Mouse (Mus musculus) stomach, embryonic 15.5 days (tissue): Measurements from ENCODE around the gene Cd151. TPM values are rescaled to one million over a fixed set of nuclear protein-coding genes. Genes with fewer than 3 reads are reported as not detected.

Experiments
- ATAC-seq: fragments of 200-750 bp; cut with Nextera tagmentation; 2 replicates; pipeline ENCODE4 v1.8.0; 2017; ENCODE audit warnings: low read depth, moderate number of reproducible peaks, moderate TSS enrichment; ENCODE audit not compliant: insufficient read depth, low FRiP score
- H3K27ac ChIP-seq: fragments of 300-500 bp; sonication (generic); 2 replicates; pipeline ENCODE4 v1.5.1; 2015; ENCODE audit warnings: mild to moderate bottlenecking, inconsistent platforms
- H3K27me3 ChIP-seq: fragments of 300-500 bp; sonication (generic); replicated peaks from 2 replicates; pipeline ENCODE4 v1.6.1; 2015; ENCODE audit warnings: inconsistent platforms
- H3K36me3 ChIP-seq: fragments of 300-500 bp; sonication (generic); 2 replicates; pipeline ENCODE4 v1.6.1; 2015; ENCODE audit warnings: inconsistent platforms
- H3K4me1 ChIP-seq: fragments of 300-500 bp; sonication (generic); 2 replicates; pipeline ENCODE4 v1.6.1; 2015; ENCODE audit warnings: inconsistent platforms
- H3K4me2 ChIP-seq: fragments of 300-500 bp; sonication (generic); 2 replicates; pipeline ENCODE4 v1.6.1; 2015; ENCODE audit warnings: mild to moderate bottlenecking, inconsistent platforms
- H3K4me3 ChIP-seq: fragments of 300-500 bp; sonication (generic); replicated peaks from 2 replicates; pipeline ENCODE4 v1.5.1; 2015; ENCODE audit warnings: inconsistent platforms
- H3K9ac ChIP-seq: fragments of 300-500 bp; sonication (generic); 2 replicates; pipeline ENCODE4 v1.6.1; 2015; ENCODE audit warnings: inconsistent platforms
- H3K9me3 ChIP-seq: fragments of 300-500 bp; sonication (generic); 2 replicates; pipeline ENCODE4 v1.6.1; 2016; ENCODE audit warnings: inconsistent platforms
- WGBS: fragments of 180-500 bp; shearing (Covaris S2); methylation state at CpG from one replicate; pipeline ENCODE4 v1.1.7; 2015; 5-methylcytosine and 5-hydroxymethylcytosine counted together
- polyA plus RNA-seq: library from polyadenylated mRNA; unstranded; fragments of >200 nt; fragmentation: Nextera tagmentation; extraction: Ambion mirVana; gene quantifications from 2 replicates; pipeline ENCODE4 v1.2.1, GENCODE M21; 2015

Gene Cd151
- polyA plus RNA-seq, 1 experiment from 2014 or later, result 26.6 TPM

DNA sequence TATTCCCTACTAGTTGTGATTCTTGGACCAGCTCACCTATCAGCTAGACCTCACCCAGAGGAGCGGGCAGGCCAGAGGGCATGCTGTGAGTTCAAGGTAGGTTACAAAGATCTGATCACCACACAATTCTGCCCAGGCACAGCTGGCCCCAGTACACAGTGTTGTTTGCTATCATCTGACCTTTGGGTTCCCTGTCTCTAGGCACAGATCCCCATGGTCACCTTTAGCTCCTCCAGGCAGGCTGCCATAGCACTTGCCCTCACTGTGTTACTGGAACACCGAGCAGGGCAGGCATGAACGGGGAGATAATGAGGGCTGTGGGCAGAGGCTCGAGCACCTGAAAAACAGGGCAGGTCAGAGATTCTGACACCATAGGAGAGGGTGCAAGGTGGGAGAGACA, 50.4 kb downstream of the Cd151 start:
- Histone ChIP-seq H3K9me3 (no peaks in the 10 kb centered on the region), H3K9ac (no peak overlapping the region), H3K27me3 (no peaks in the 10 kb centered on the region), H3K27ac (no peak overlapping the region), H3K4me3 (no peak overlapping the region), H3K4me1 (no peaks in the 10 kb centered on the region), H3K36me3 (peaks cover 17% of the 10 kb centered on the region; the same call in 1 of the 2 replicates), H3K4me2 (no peak overlapping the region)
- ATAC-seq, result no peak
- 88% methylated on average over 4 of the region's 4 CpGs for WGBS

DNA sequence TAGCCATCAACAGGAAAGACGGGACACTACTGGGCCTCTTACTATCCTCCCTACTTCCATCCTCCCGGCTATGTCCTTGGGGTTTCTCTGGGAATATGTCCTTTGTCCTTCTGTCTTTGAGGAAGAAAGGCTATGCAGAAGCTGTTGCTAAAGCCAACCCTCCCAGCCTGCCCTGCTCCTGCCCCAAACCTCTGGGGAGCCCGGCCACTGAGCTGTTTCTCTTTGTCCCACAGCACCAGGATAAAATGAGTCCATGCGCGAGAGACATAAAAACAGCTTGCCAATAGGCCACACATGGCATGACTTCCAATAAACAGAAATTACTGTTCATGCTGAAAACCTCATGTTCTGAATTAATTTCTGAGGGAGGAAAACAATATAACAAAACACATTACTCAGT, 51.1 kb downstream of the Cd151 start:
- ATAC-seq, result no peak
- Histone ChIP-seq H3K27ac (no peak overlapping the region), H3K9me3 (no peaks in the 10 kb centered on the region), H3K4me3 (no peak overlapping the region), H3K27me3 (no peaks in the 10 kb centered on the region), H3K4me1 (no peaks in the 10 kb centered on the region), H3K4me2 (no peak overlapping the region), H3K9ac (no peak overlapping the region), H3K36me3 (peaks cover 15% of the 10 kb centered on the region; the same call in 1 of the 2 replicates)
- WGBS, result 88% methylated on average over 5 of the region's 5 CpGs

DNA sequence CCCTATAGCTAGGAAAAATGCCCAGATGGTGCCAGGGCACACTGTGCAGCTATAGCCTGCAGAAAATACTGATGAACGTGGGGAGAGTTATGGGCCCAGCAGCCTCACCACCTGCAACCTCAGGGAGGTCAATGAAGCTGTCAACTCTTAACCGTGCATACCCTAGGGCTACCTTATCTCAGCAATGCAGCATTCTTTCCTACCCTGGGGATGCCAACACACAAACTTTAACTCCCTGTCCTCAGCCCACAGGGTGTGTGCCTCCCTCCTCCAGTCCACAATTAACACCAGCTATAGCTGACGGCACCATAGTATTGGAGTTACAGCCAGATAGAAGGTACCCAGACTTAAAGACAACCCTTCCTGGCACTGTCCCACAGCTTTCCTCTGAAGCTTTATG, 51.7 kb downstream of the Cd151 start:
- Histone ChIP-seq H3K36me3 (peaks cover 9% of the 10 kb centered on the region; the same call in 1 of the 2 replicates), H3K27ac (no peak overlapping the region), H3K9me3 (no peaks in the 10 kb centered on the region), H3K4me2 (no peak overlapping the region), H3K27me3 (no peaks in the 10 kb centered on the region), H3K9ac (no peak overlapping the region), H3K4me1 (no peaks in the 10 kb centered on the region), H3K4me3 (no peak overlapping the region)
- 76% methylated on average over 3 of the region's 3 CpGs for WGBS
- peak; percentile 37; the same call in 1 of the 2 replicates for ATAC-seq

DNA sequence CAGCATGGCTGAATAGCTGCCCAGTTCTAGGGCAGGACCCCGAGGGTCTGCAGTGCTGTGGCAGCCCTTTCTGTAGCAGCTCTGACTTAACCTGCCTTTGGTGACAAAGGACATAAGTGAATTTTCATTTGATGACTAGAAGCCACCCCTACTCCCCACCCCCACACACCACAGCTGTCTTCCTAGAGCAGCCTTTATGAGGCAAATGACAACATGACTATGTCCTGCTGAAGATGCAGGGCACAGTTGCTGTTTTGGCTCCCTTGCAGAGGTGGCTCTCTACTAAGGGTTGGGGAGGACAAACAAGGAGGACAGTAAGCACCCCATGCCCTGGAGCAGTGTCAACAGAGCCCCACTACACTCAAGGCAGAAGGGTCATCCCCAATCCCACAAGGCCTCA, 52.6 kb downstream of the Cd151 start:
- no peaks in the 10 kb centered on the region for H3K4me1 ChIP-seq
- 71% methylated on average over 1 of the region's 1 CpGs for WGBS
- H3K36me3 ChIP-seq, result 0 out of 2 replicates have a peak, but pooled peaks cover 8% of the 10 kb centered on the region
- H3K4me2 ChIP-seq, result no peak overlapping the region
- no peaks in the 10 kb centered on the region for H3K27me3 ChIP-seq
- H3K27ac ChIP-seq, result no peak overlapping the region
- H3K9ac ChIP-seq, result no peak overlapping the region
- H3K9me3 ChIP-seq, result no peaks in the 10 kb centered on the region
- H3K4me3 ChIP-seq, result no peak overlapping the region
- ATAC-seq, result no peak

Other genes starting within 250 kb of the Cd151 start
- gene Phrf1, start 238.6 kb upstream of the Cd151 start, polyA plus RNA-seq, result 58.8 and 63.4 TPM in 2 replicates
- 4.6 and 5.7 TPM in 2 replicates for gene Irf7, start 200.9 kb upstream of the Cd151 start, polyA plus RNA-seq
- 14.5 and 18.4 TPM in 2 replicates for gene Cdhr5, start 190.6 kb upstream of the Cd151 start, polyA plus RNA-seq
- gene Sct, start 188.3 kb upstream of the Cd151 start, polyA plus RNA-seq, result 44.2 and 48.8 TPM in 2 replicates
- 0.19 and 0.28 TPM in 2 replicates for gene Drd4, start 175.4 kb upstream of the Cd151 start, polyA plus RNA-seq
- gene Deaf1, start 139.7 kb upstream of the Cd151 start, polyA plus RNA-seq, result 66.9 and 70.8 TPM in 2 replicates
- 39.3 and 40.6 TPM in 2 replicates for gene Tmem80, start 139.7 kb upstream of the Cd151 start, polyA plus RNA-seq
- 59.6 and 59.7 TPM in 2 replicates for gene Eps8l2, start 128.5 kb upstream of the Cd151 start, polyA plus RNA-seq
- 347 and 384 TPM in 2 replicates for gene Taldo1, start 75.2 kb upstream of the Cd151 start, polyA plus RNA-seq
- 51.1 and 53.0 TPM in 2 replicates for gene Gatd1, start 53.3 kb upstream of the Cd151 start, polyA plus RNA-seq
- 2.5 TPM in 2 replicates for gene Cend1, start 37.9 kb upstream of the Cd151 start, polyA plus RNA-seq
- gene Slc25a22, start 29.5 kb upstream of the Cd151 start, polyA plus RNA-seq, result 26.9 and 27.2 TPM in 2 replicates
- 8.5 and 8.6 TPM in 2 replicates for gene Pidd1, start 23.4 kb upstream of the Cd151 start, polyA plus RNA-seq
- gene Rplp2, start 20.0 kb upstream of the Cd151 start, polyA plus RNA-seq, result 1,278 and 1,319 TPM in 2 replicates
- 33.5 and 34.6 TPM in 2 replicates for gene Pnpla2, start 12.2 kb upstream of the Cd151 start, polyA plus RNA-seq
- 27.5 and 32.8 TPM in 2 replicates for gene Cracr2b, start 6.3 kb upstream of the Cd151 start, polyA plus RNA-seq
- 67.3 and 71.6 TPM in 2 replicates for gene Polr2l, start 7.7 kb downstream of the Cd151 start, polyA plus RNA-seq
- 69.8 and 72.8 TPM in 2 replicates for gene Tspan4, start 7.8 kb downstream of the Cd151 start, polyA plus RNA-seq
- 50.7 and 58.0 TPM in 2 replicates for gene Chid1, start 72.5 kb downstream of the Cd151 start, polyA plus RNA-seq
- gene Ap2a2, start 94.8 kb downstream of the Cd151 start, polyA plus RNA-seq, result 78.4 TPM in 2 replicates
- gene Muc6, start 187.9 kb downstream of the Cd151 start, polyA plus RNA-seq, result 2.0 and 3.3 TPM in 2 replicates
- 2.7 and 2.8 TPM in 2 replicates for gene Muc2, start 222.9 kb downstream of the Cd151 start, polyA plus RNA-seq